Mouse (Mus musculus) cortical plate, adult 2 months (tissue): ENCODE results near the gene Timeless.

Experiments
- CTCF ChIP-seq: fragments of 200-500 bp; IDR thresholded peaks from 2 replicates; pipeline ENCODE4 v1.5.1; 2011; ENCODE audit warnings: mild to moderate bottlenecking, control low read depth, low read length; ENCODE audit not compliant: insufficient read depth; ENCODE audit errors: extremely low read depth
- POLR2A ChIP-seq: fragments of 200-500 bp; IDR thresholded peaks from 2 replicates; pipeline ENCODE4 v1.6.1; 2011; ENCODE audit warnings: mild to moderate bottlenecking, low read length, control low read depth; ENCODE audit not compliant: insufficient read depth; ENCODE audit errors: extremely low read depth

DNA sequence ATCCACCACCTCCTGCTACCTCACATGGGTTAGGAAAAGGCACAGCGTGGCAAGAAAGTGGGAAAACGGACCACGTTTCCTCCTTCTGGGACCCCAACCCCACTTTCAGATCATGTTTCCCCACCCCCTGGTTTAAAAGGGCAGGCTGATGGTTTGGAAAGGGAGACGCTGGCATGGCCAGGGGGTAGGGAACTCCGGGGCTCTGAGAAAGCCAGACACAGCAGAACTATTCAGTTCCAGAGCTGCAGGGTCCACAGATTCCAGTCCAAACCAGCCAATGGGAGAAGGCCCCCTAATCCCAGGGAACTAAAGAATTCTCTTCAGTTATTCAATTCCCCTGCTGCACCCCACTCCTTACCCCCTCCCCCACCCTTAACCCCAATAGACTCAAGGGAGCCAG lies 6.8 kb upstream of the Timeless start:
- TF ChIP-seq POLR2A (no peak), CTCF (no peak)
